Mouse (Mus musculus) kidney, adult 2 months (tissue): ENCODE results near the gene Gm19402. TPM values are rescaled to one million over a fixed set of nuclear protein-coding genes. Genes with fewer than 3 reads are reported as not detected.

ENCODE experiments used
- DNase-seq: peaks from one replicate; pipeline ENCODE4 v3.0.0; 2021
- H3K27ac ChIP-seq: fragments of 200-500 bp; 2 replicates; pipeline ENCODE4 v1.5.1; 2012; ENCODE audit warnings: low read depth, low read length, control low read depth, inconsistent platforms; ENCODE audit not compliant: insufficient read depth
- H3K27me3 ChIP-seq: fragments of 200-500 bp; replicated peaks from 2 replicates; pipeline ENCODE4 v1.6.1; 2012; ENCODE audit warnings: mild to moderate bottlenecking, moderate library complexity, low read length, inconsistent platforms; ENCODE audit not compliant: control insufficient read depth, insufficient read depth
- H3K36me3 ChIP-seq: fragments of 200-500 bp; 2 replicates; pipeline ENCODE4 v1.6.1; 2012; ENCODE audit warnings: mild to moderate bottlenecking, moderate library complexity, low read length, inconsistent platforms; ENCODE audit not compliant: control insufficient read depth, insufficient read depth
- H3K4me1 ChIP-seq: fragments of 200-500 bp; 2 replicates; pipeline ENCODE4 v1.6.1; 2011; ENCODE audit warnings: low read length; ENCODE audit not compliant: control insufficient read depth, insufficient read depth
- H3K4me3 ChIP-seq: fragments of 200-500 bp; 2 replicates; pipeline ENCODE4 v1.5.1; 2011; ENCODE audit warnings: mild to moderate bottlenecking, low read depth, low read length, control low read depth; ENCODE audit not compliant: insufficient read depth
- CTCF ChIP-seq: fragments of 200-500 bp; conservative IDR thresholded peaks from 2 replicates; pipeline ENCODE4 v1.5.1; 2011; ENCODE audit warnings: low read depth, mild to moderate bottlenecking, control low read depth, low read length, moderate library complexity, mixed read lengths; ENCODE audit not compliant: insufficient read depth, insufficient read length
- POLR2A ChIP-seq: fragments of 200-500 bp; IDR thresholded peaks from one replicate; pipeline ENCODE4 v1.6.1; 2011; ENCODE audit warnings: low read depth, low read length, control low read depth
- WGBS: fragments of 180-500 bp; shearing (Covaris S2); methylation state at CpG from one replicate; pipeline ENCODE4 v1.1.7; 2018; 5-methylcytosine and 5-hydroxymethylcytosine counted together
- polyA plus RNA-seq: library from polyadenylated mRNA; depleted of rRNA; stranded (reverse); fragments of >200 nt; gene quantifications from 2 replicates; pipeline ENCODE4 v1.2.3, GENCODE M21; 2012; rRNA removed

The Gm19402 gene
- polyA plus RNA-seq, 1 experiment, result not detected

DNA sequence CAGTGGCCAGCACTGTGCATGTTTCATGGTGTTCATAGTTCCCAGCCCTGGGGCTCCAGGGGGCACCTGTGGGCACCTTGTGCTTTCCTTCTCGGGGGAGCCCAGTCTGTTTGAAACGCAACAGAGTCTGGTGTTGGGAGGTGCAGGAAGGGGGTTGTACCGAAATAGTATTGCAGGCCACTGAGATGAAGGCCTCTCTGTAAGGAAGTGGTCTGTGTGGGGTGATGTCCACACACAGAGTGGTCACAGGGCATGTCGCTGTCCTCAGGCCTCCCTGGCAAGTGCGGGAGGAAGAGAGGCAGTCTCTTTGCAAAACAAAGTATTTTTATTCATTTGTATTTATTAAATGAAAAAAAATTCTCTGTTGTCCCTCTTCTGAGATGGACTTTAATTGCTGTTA, 45.0 kb downstream of the Gm19402 start:
- no peaks in the 10 kb centered on the region for H3K27me3 ChIP-seq
- TF ChIP-seq CTCF (no peak), POLR2A (no peak)
- 87% methylated on average over 5 of the region's 5 CpGs for WGBS
- no peak overlapping the region for H3K27ac ChIP-seq
- H3K4me1 ChIP-seq, result no peaks in the 10 kb centered on the region
- DNase-seq, result no peak
- peaks cover 2% of the 10 kb centered on the region; the same call in 1 of the 2 replicates for H3K36me3 ChIP-seq
- no peak overlapping the region for H3K4me3 ChIP-seq

DNA sequence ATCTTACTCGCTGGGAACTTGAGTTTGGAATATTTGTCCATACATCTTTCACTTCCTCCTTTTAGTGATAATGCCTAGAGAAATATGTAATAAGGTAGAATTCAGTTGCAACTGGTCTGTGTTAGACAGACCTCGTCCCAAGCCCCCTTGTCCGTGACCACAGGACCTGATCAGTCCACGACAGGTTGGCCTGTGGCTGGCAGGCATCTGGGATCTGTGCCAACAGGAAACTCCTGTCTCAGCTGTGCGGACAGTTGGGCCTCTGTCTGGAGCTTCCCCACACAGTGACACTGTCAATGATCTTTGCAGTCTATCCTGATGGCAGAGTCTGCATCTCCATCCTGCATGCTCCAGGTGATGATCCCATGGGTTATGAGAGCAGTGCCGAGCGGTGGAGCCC, 47.4 kb downstream of the Gm19402 start:
- TF ChIP-seq POLR2A (no peak), CTCF (no peak)
- Histone ChIP-seq H3K36me3 (peaks cover 2% of the 10 kb centered on the region; the same call in 1 of the 2 replicates), H3K27me3 (no peaks in the 10 kb centered on the region), H3K4me1 (no peaks in the 10 kb centered on the region), H3K27ac (no peak overlapping the region), H3K4me3 (no peak overlapping the region)
- DNase-seq, result peak; percentile 30
- WGBS, result 53% methylated on average over 7 of the region's 7 CpGs

Other genes with a start within 250 kb of the Gm19402 start
- 30.5 and 31.4 TPM in 2 replicates for gene Fam207a, start 175.0 kb downstream of the Gm19402 start, polyA plus RNA-seq
- 6.5 and 13.6 TPM in 2 replicates for gene Itgb2, start 160.5 kb downstream of the Gm19402 start, polyA plus RNA-seq
- gene Pttg1ip, start 109.0 kb downstream of the Gm19402 start, polyA plus RNA-seq, result 321 and 342 TPM in 2 replicates
- 241 and 269 TPM in 2 replicates for gene Sumo3, start 84.7 kb downstream of the Gm19402 start, polyA plus RNA-seq
- gene Gm49325, start 84.6 kb downstream of the Gm19402 start, polyA plus RNA-seq, result not detected in 2 replicates
- 29.9 and 33.8 TPM in 2 replicates for gene Ube2g2, start 68.5 kb downstream of the Gm19402 start, polyA plus RNA-seq
- 0.86 and 1.2 TPM in 2 replicates for gene Tspear, start 4.2 kb downstream of the Gm19402 start, polyA plus RNA-seq
- gene Gm9508, start 6.5 kb upstream of the Gm19402 start, polyA plus RNA-seq, result not detected in 2 replicates
- not detected in 2 replicates for gene Gm10272, start 15.9 kb upstream of the Gm19402 start, polyA plus RNA-seq
- gene Gm10024, start 20.7 kb upstream of the Gm19402 start, polyA plus RNA-seq, result not detected in 2 replicates
- not detected in 2 replicates for gene Gm10142, start 25.1 kb upstream of the Gm19402 start, polyA plus RNA-seq
- not detected in 2 replicates for gene Krtap12-1, start 29.8 kb upstream of the Gm19402 start, polyA plus RNA-seq
- not detected in 2 replicates for gene Gm10100, start 35.7 kb upstream of the Gm19402 start, polyA plus RNA-seq
- gene Gm18596, start 51.9 kb upstream of the Gm19402 start, polyA plus RNA-seq, result not detected in 2 replicates
- gene Gm9736, start 60.6 kb upstream of the Gm19402 start, polyA plus RNA-seq, result not detected in 2 replicates
- gene Gm3233, start 68.9 kb upstream of the Gm19402 start, polyA plus RNA-seq, result not detected in 2 replicates
- not detected in 2 replicates for gene Gm3238, start 80.6 kb upstream of the Gm19402 start, polyA plus RNA-seq
- not detected in 2 replicates for gene Gm7138, start 86.2 kb upstream of the Gm19402 start, polyA plus RNA-seq
- gene Gm3250, start 91.8 kb upstream of the Gm19402 start, polyA plus RNA-seq, result not detected in 2 replicates
- gene Gm7137, start 97.4 kb upstream of the Gm19402 start, polyA plus RNA-seq, result not detected in 2 replicates
- gene Gm9639, start 104.3 kb upstream of the Gm19402 start, polyA plus RNA-seq, result not detected in 2 replicates
- not detected in 2 replicates for gene Gm19668, start 108.4 kb upstream of the Gm19402 start, polyA plus RNA-seq
- not detected in 2 replicates for gene Gm9507, start 121.1 kb upstream of the Gm19402 start, polyA plus RNA-seq
- not detected in 2 replicates for gene Gm2696, start 123.9 kb upstream of the Gm19402 start, polyA plus RNA-seq
- not detected in 2 replicates for gene Krtap10-4, start 136.3 kb upstream of the Gm19402 start, polyA plus RNA-seq
- not detected in 2 replicates for gene Krtap10-10, start 145.2 kb upstream of the Gm19402 start, polyA plus RNA-seq
- gene Gm36176, start 156.0 kb upstream of the Gm19402 start, polyA plus RNA-seq, result not detected in 2 replicates
- gene Gm10318, start 162.1 kb upstream of the Gm19402 start, polyA plus RNA-seq, result not detected in 2 replicates
- not detected in 2 replicates for gene Gm3285, start 171.2 kb upstream of the Gm19402 start, polyA plus RNA-seq
- gene Lrrc3, start 211.8 kb upstream of the Gm19402 start, polyA plus RNA-seq, result 8.4 and 8.6 TPM in 2 replicates